Mouse (Mus musculus): Measurements from ENCODE around the gene Exosc7. TPM values are rescaled to one million over a fixed set of nuclear protein-coding genes. Genes with fewer than 3 reads are reported as not detected.
A peak's percentile ranks its signal among the peaks of the same experiment; 100 is the strongest.

The Exosc7 gene
- total RNA-seq, 4 experiments from 2014 or later: 41.0 to 52.4 (median 46.1) TPM

GRCm38 (mm10) chr9:123138891-123139474 lies 26.0 kb downstream of the Exosc7 start:
- no peak for DNase-seq (ENCODE audit: low spot score in 2 of 2)

GRCm38 (mm10) chr9:123139887-123140614 lies 27.0 kb downstream of the Exosc7 start:
- no peak for DNase-seq (ENCODE audit: low spot score in 2 of 2)

- DNase-seq (ENCODE audit: low spot score in 2 of 2): no peak
These were observed 35.4 kb downstream of the Exosc7 start for GRCm38 (mm10) chr9:123148430-123148829.

- peak in 1 of 2 experiments; percentile 43 for DNase-seq (ENCODE audit: low spot score in 2 of 2)
These were observed 37.4 kb downstream of the Exosc7 start, which contains the start of gene Clec3b for GRCm38 (mm10) chr9:123150241-123151020. Gene Clec3b, plus strand, starts transcription at chr9:123150946.

- no peak for DNase-seq (ENCODE audit: low spot score in 2 of 2)
These were observed 38.5 kb downstream of the Exosc7 start for GRCm38 (mm10) chr9:123151561-123151960.

GRCm38 (mm10) chr9:123152026-123152425 lies 39.0 kb downstream of the Exosc7 start:
- DNase-seq (ENCODE audit: low spot score in 2 of 2): no peak

- no peak for DNase-seq (ENCODE audit: low spot score in 2 of 2)
These were observed 40.1 kb downstream of the Exosc7 start for GRCm38 (mm10) chr9:123153121-123153520.

GRCm38 (mm10) chr9:123156910-123157361 lies 43.9 kb downstream of the Exosc7 start:
- DNase-seq (ENCODE audit: low spot score in 2 of 2): peak in 1 of 2 experiments; percentile 24

GRCm38 (mm10) chr9:123157699-123158098 lies 44.7 kb downstream of the Exosc7 start:
- DNase-seq (ENCODE audit: low spot score in 2 of 2): peak in 1 of 2 experiments; percentile 17

- no peak for DNase-seq (ENCODE audit: low spot score in 2 of 2)
These were observed 45.3 kb downstream of the Exosc7 start for GRCm38 (mm10) chr9:123158125-123158836.

- DNase-seq (ENCODE audit: low spot score in 2 of 2): peak; percentile 42 to 66
These were observed 46.3 kb downstream of the Exosc7 start for GRCm38 (mm10) chr9:123159330-123159729.

- no peak for DNase-seq (ENCODE audit: low spot score in 2 of 2)
These were observed 48.8 kb downstream of the Exosc7 start for GRCm38 (mm10) chr9:123161792-123162191.

GRCm38 (mm10) chr9:123162985-123163694 lies 50.1 kb downstream of the Exosc7 start:
- no peak for DNase-seq (ENCODE audit: low spot score in 2 of 2)

- no peak for DNase-seq (ENCODE audit: low spot score in 2 of 2)
These were observed 52.9 kb downstream of the Exosc7 start for GRCm38 (mm10) chr9:123165781-123166443.

- no peak for DNase-seq (ENCODE audit: low spot score in 2 of 2)
These were observed 60.7 kb downstream of the Exosc7 start for GRCm38 (mm10) chr9:123173760-123174159.

GRCm38 (mm10) chr9:123174356-123174755 lies 61.3 kb downstream of the Exosc7 start:
- no peak for DNase-seq (ENCODE audit: low spot score in 2 of 2)

GRCm38 (mm10) chr9:123177380-123178048 lies 64.5 kb downstream of the Exosc7 start:
- DNase-seq (ENCODE audit: low spot score in 2 of 2): no peak

GRCm38 (mm10) chr9:123180003-123180402 lies 67.0 kb downstream of the Exosc7 start:
- DNase-seq (ENCODE audit: low spot score in 2 of 2): no peak

- no peak for DNase-seq (ENCODE audit: low spot score in 2 of 2)
These were observed 70.2 kb downstream of the Exosc7 start for GRCm38 (mm10) chr9:123183226-123183625.

GRCm38 (mm10) chr9:123185546-123185945 lies 72.5 kb downstream of the Exosc7 start:
- DNase-seq (ENCODE audit: low spot score in 2 of 2): no peak
